Mouse (Mus musculus): ENCODE measurements around the gene Tas2r125. TPM values are rescaled to one million over a fixed set of nuclear protein-coding genes. Genes with fewer than 3 reads are reported as not detected.

Tas2r125 gene
- total RNA-seq (2012; rRNA removed) (not detected in 2 replicates), polyA plus RNA-seq (2012; ENCODE audit: insufficient read depth in 1 of 2, insufficient read length in 2 of 2, low read depth in 1 of 2, low replicate concordance in 2 of 2, missing spikeins in 1 of 2) (not detected)

GRCm38 (mm10) chr6:132909351-132909750 is at the start of gene Tas2r125:
Gene Tas2r125, plus strand, starts transcription at chr6:132909651.
- Histone ChIP-seq H3K79me2 (ENCODE audit: control insufficient read depth, insufficient read depth, low read length, poor library complexity) (no peaks in the 10 kb centered on the region), H3K9me3 (replicated peaks; ENCODE audit: insufficient read depth, low read length) (no peaks in the 10 kb centered on the region), H3K27ac (ENCODE audit: control insufficient read depth, low read depth, low read length) (no peak within 1 kb of the TSS), H3K4me3 (ENCODE audit: control insufficient read depth in 1 of 2, insufficient read depth in 1 of 2, low read depth in 2 of 2, low read length in 2 of 2) (no peak within 1 kb of the TSS), H3K4me1 (ENCODE audit: control insufficient read depth in 1 of 2, insufficient read depth in 2 of 2, low read length in 2 of 2) (no peaks in the 10 kb centered on the region), H3K9ac (ENCODE audit: control insufficient read depth, low read depth, low read length, poor library complexity, severe bottlenecking) (no peak within 1 kb of the TSS), H3K36me3 (ENCODE audit: control insufficient read depth in 1 of 2, insufficient read depth in 2 of 2, low read length in 2 of 2) (no peaks in the 10 kb centered on the region), H3K27me3 (ENCODE audit: control insufficient read depth in 1 of 2, insufficient read depth in 2 of 2, low read length in 2 of 2) (no peaks in the 10 kb centered on the region)
- DNase-seq (ENCODE audit: low read depth, low spot score) = no peak
- TF ChIP-seq MYC (IDR thresholded peaks at IDR 0.05; ENCODE audit: low read depth, low read length) (no peak), MXI1 (IDR thresholded peaks at IDR 0.05; ENCODE audit: low read depth, low read length) (no peak), POLR2A (IDR thresholded peaks at IDR 0.05; ENCODE audit: control insufficient read depth in 1 of 2, insufficient read depth in 1 of 2, low read depth in 1 of 2, low read length in 2 of 2, poor library complexity in 1 of 2) (no peak), ZKSCAN1 (IDR thresholded peaks at IDR 0.05; ENCODE audit: low read depth, low read length) (no peak), GATA1 (IDR thresholded peaks at IDR 0.05; ENCODE audit: low read depth, low read length) (no peak), USF1 (IDR thresholded peaks at IDR 0.05; ENCODE audit: low read depth, low read length) (no peak), NRF1 (IDR thresholded peaks at IDR 0.05; ENCODE audit: insufficient read depth, low read depth, low read length, poor library complexity, severe bottlenecking) (no peak), GABPA (IDR thresholded peaks at IDR 0.05; ENCODE audit: low read depth, low read length) (no peak), NELFE (IDR thresholded peaks at IDR 0.05; ENCODE audit: low read depth, low read length) (no peak), MYB (IDR thresholded peaks at IDR 0.05; ENCODE audit: low read depth, low read length) (no peak), HCFC1 (IDR thresholded peaks at IDR 0.05; ENCODE audit: low read depth, low read length) (no peak)

- H3K9ac ChIP-seq (ENCODE audit: control insufficient read depth, low read depth, low read length, poor library complexity, severe bottlenecking) = no peak within 1 kb of the TSS
- H3K27ac ChIP-seq (ENCODE audit: control insufficient read depth, low read depth, low read length) = no peak within 1 kb of the TSS
- no peaks in the 10 kb centered on the region for H3K79me2 ChIP-seq (ENCODE audit: control insufficient read depth, insufficient read depth, low read length, poor library complexity)
- no peaks in the 10 kb centered on the region for H3K9me3 ChIP-seq (replicated peaks; ENCODE audit: insufficient read depth, low read length)
- H3K36me3 ChIP-seq (ENCODE audit: control insufficient read depth in 1 of 2, insufficient read depth in 2 of 2, low read length in 2 of 2) = no peaks in the 10 kb centered on the region
- TF ChIP-seq KAT2A (conservative IDR thresholded peaks at IDR 0.05; ENCODE audit: low read depth, low read length) (no peak), NELFE (IDR thresholded peaks at IDR 0.05; ENCODE audit: low read depth, low read length) (no peak), UBTF (IDR thresholded peaks at IDR 0.05; ENCODE audit: borderline replicate concordance, insufficient read depth, low read depth, low read length) (no peak), POLR2AphosphoS5 (IDR thresholded peaks at IDR 0.05; ENCODE audit: borderline replicate concordance, low read depth, low read length) (no peak), ELF1 (IDR thresholded peaks at IDR 0.05; ENCODE audit: low read depth, low read length) (no peak), ZC3H11A (IDR thresholded peaks at IDR 0.05; ENCODE audit: low read depth, low read length) (no peak), ETS1 (IDR thresholded peaks at IDR 0.05; ENCODE audit: low read depth, low read length) (no peak), JUND (IDR thresholded peaks at IDR 0.05; ENCODE audit: low read depth, low read length) (no peak)
- DNase-seq (ENCODE audit: low read depth, low spot score) = no peak
- H3K4me1 ChIP-seq (ENCODE audit: control insufficient read depth in 1 of 2, insufficient read depth in 2 of 2, low read length in 2 of 2) = no peaks in the 10 kb centered on the region
- H3K4me3 ChIP-seq (ENCODE audit: control insufficient read depth in 1 of 2, insufficient read depth in 1 of 2, low read depth in 2 of 2, low read length in 2 of 2) = no peak within 1 kb of the TSS
- no peaks in the 10 kb centered on the region for H3K27me3 ChIP-seq (ENCODE audit: control insufficient read depth in 1 of 2, insufficient read depth in 2 of 2, low read length in 2 of 2)
Observed at GRCm38 (mm10) chr6:132867708-132868107, 41.7 kb upstream of the Tas2r125 start, which contains the start of gene Tas2r110. Gene Tas2r110, plus strand, starts transcription at chr6:132868008.
